Mouse (Mus musculus) brown adipose tissue, adult 24 weeks (tissue): ENCODE results near the gene Olfr70. TPM values are rescaled to one million over a fixed set of nuclear protein-coding genes. Genes with fewer than 3 reads are reported as not detected.

ENCODE experiments used
- H3K27ac ChIP-seq: fragments of 200-500 bp; replicated peaks from 2 replicates; pipeline ENCODE4 v1.5.1; 2012; ENCODE audit warnings: low read depth, mild to moderate bottlenecking, low read length
- H3K4me1 ChIP-seq: fragments of 200-500 bp; 2 replicates; pipeline ENCODE4 v1.6.1; 2012; ENCODE audit warnings: low read length, mixed read lengths; ENCODE audit not compliant: control insufficient read depth, insufficient read depth, insufficient read length
- H3K4me3 ChIP-seq: fragments of 200-500 bp; 2 replicates; pipeline ENCODE4 v1.5.1; 2012; ENCODE audit warnings: low read depth, mild to moderate bottlenecking, low read length, moderate library complexity; ENCODE audit not compliant: insufficient read depth
- polyA plus RNA-seq: library from polyadenylated mRNA; stranded (reverse); fragments of >200 nt; gene quantifications from 2 replicates; pipeline ENCODE4 v1.2.4, GENCODE M21; 2012; ENCODE audit not compliant: missing spikeins, insufficient read depth, insufficient read length

The Olfr70 gene
- polyA plus RNA-seq, 1 experiment = not detected

DNA sequence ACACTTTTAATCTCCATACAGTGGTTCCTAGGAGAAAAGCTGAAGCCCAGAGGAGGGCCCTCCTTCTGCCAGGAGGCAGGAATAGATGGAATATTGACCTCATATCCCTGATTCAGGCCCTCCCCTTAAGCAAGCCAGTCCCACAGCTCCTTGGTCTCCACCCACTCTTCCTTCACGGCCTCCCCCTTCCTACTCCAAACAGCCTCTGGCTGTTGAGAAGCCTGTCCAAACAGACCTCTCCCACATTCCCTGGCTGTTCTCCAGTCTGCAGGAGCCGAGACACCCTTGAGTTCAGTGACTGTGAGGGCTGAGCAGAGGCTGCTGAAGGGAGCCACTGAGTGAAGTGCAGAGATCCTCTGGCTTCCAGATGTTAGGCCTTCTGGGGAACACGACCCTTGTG lies 26.4 kb upstream of the Olfr70 start, which contains the start of gene Hrct1:
Gene Hrct1 (plus strand): TSS at position 194 of the 400 bp plus-strand sequence.
- H3K27ac ChIP-seq = peak within 1 kb of the TSS; percentile 99

DNA sequence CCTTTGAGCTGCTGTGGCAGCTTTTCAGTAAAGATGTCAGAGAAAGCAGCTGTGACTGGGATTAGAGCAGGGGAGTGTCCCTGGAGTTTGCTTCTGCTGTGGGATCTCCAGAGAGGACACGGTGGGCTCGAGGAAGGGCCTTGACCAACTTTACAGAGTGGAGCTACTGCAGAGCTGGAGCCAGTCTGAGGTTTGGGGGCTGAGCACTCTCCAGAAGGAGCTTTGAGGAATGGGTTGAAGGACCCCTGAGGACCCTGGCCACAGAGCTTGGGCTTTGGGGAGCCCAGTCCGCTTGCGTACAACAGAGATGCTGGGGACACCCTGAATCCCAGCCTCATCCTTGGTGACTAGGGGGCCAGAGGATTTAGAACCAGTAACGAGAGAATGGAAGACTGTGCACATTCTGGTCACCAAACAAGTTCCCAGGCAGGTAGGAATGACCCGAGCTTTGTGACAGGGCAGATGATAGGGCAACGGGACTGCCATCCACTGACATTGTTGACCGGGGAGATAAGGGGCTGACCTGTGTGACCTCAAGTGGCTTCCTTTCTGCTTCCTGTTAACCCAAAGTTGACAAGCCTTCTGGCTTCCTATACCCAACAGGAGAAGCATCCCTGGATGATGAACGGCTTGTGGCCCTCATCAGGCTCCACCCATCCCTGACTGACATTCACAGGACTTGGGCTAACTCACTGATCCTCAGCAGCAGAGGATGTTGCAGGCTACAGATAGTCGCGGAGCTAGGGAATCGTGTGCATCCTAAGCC lies 25.8 kb upstream of the Olfr70 start:
- peak overlapping the region; percentile 9 for H3K4me3 ChIP-seq
- peak overlapping the region; percentile 92 for H3K27ac ChIP-seq
- peaks cover 28% of the 10 kb centered on the region for H3K4me1 ChIP-seq

More for the DNA sequence above, 26.4 kb upstream of the Olfr70 start, which contains the start of gene Hrct1:
- H3K4me1 ChIP-seq = peaks cover 28% of the 10 kb centered on the region
- H3K4me3 ChIP-seq = peak within 1 kb of the TSS; percentile 61

DNA sequence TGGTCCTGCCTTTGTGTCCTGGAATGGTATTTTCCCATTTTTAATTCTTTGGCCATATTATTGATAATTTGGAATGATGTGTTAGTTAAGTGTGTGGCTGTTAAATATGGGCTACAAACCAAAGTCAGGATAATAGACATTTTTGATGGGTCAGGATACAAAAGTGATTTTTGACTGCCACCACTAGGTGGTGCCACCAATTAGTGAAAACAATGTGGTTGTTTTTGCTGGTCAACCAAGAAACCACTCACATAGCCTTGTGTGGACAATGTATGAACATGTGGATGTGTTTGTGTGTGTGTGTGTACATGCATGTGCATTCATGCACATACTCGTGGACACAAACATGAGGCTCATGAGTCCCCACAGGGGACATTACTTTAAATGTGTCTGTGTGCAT lies 24.2 kb upstream of the Olfr70 start:
- Histone ChIP-seq H3K4me3 (no peak overlapping the region), H3K27ac (peak overlapping the region; percentile 26; the same call in 1 of the 2 replicates), H3K4me1 (peaks cover 28% of the 10 kb centered on the region)

DNA sequence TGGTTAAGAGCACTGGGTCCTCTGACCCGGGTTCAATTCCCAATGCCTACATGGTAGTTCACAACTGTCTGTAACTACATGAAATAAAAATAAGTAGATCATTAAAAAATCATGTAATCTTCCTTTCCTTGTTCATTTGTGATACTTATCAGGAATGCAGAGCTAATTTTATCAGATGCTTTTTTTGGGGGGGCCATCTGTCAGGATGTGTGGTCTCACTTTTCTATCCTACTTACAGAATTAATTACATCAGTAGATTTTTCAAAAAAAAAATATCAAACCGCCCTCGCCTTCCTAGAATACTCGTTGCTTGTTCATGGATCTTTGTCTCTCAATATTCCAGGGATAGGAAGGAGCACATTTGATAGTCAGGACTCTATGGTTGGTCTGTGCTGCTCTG lies 21.6 kb upstream of the Olfr70 start:
- Histone ChIP-seq H3K27ac (no peak overlapping the region), H3K4me3 (no peak overlapping the region), H3K4me1 (peaks cover 14% of the 10 kb centered on the region)

DNA sequence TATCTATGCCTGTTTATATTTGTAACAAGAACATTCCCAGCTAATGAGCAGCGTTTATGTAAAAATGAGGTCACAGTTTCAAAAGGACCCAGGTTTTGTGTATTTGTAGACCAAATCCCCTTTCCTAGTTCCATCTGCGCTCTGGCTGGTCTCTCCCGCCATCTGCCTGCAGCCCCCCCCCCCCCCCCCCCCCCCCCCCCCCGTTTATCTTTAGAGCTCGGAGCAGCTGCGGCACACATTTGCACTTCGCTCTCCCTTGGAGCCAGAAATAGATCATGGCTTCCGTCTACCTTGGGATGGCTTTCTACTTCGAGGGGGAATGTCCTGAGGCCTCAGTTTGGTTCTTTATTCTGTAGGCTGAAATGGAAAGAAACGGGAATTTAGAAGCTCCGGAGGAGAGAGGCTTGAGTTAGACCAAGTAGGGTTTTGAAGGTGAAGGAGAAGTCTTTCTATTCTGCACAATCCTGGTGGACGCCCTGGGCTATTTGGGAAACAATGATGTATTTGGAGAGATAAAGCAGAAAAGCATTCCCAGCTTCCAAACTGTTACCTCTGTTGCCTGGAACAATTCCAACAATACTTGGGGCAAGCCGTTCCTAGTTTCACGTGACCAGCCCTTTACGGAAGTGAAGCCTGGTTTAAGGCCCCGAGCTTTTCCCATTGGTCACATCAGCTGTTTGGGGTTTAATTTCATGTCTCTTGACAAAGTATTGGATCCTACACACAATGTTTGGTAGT lies 20.1 kb upstream of the Olfr70 start:
- Histone ChIP-seq H3K27ac (peak overlapping the region; percentile 63), H3K4me1 (peaks cover 2% of the 10 kb centered on the region; the same call in 1 of the 2 replicates), H3K4me3 (no peak overlapping the region)

DNA sequence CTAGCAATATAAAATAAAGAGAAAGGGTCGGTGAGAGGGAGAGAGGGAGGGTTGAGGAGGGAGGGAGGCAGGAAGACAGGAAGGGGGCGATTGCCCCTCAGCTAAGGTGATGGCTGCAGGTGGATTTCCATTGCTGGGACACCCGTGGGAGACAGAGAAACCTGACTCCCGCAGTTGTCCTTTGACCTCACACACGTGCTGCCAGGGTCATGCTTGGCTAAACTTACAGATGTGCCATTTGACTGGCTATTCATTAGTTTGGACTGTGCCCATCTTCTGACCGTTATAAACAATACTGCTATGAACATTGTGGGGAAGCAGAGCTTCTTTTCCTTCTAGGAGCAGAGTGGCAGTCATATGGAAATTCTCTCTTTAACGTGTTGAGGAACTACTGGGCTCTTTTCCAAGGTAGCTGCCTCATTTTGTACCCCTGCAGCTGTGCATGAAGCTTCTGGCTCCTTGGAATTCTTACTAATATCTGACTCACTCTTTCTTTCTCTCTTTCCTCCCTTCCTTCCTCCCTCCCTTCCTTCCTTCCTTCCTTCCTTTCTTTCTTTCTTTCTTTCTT lies 13.1 kb upstream of the Olfr70 start:
- no peaks in the 10 kb centered on the region for H3K4me1 ChIP-seq
- H3K4me3 ChIP-seq = no peak overlapping the region
- H3K27ac ChIP-seq = no peak overlapping the region

DNA sequence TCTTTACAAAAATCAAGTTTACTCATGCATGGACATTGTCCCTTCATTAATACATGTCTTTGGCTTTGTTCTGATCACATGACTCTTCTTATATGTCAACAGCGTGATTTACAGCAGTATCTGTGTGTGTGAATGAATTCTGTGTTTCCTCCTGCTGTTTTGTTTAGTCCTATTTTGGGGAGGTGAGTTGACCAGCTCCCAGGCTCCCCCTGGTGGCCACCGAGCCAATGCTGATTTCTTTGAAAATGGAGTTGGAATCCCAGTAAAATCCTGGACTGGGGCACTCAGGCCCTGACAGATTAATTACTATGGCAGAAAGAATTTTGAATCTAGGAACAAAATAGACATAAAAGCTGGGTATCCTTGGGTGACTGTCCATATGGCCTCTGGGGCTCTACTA lies 11.2 kb upstream of the Olfr70 start:
- Histone ChIP-seq H3K4me3 (no peak overlapping the region), H3K27ac (no peak overlapping the region), H3K4me1 (no peaks in the 10 kb centered on the region)

DNA sequence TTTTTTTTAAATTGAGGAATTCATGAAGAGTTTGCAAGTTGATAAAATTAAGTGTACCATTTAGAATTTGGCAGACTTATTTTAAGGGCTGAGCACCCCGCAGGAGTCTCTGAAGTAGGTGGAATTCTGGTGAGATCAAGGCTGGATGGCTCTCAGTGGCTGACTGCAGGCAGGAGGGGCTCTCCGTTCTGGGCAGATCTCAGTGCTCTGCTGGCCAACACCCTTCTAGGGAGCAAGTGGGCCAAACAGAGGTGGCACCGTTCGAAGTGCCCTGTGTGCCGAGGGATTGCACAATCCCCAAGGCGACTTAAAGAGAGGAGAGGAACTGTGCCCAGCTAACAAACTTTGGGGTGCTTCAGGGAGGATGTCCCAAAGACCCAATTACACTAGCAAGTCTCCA lies 9.3 kb upstream of the Olfr70 start, which contains the start of gene Olfr71:
Gene Olfr71 (minus strand): TSS at position 387 of the 400 bp plus-strand sequence.
- H3K27ac ChIP-seq = no peak within 1 kb of the TSS
- H3K4me3 ChIP-seq = no peak within 1 kb of the TSS
- no peaks in the 10 kb centered on the region for H3K4me1 ChIP-seq

DNA sequence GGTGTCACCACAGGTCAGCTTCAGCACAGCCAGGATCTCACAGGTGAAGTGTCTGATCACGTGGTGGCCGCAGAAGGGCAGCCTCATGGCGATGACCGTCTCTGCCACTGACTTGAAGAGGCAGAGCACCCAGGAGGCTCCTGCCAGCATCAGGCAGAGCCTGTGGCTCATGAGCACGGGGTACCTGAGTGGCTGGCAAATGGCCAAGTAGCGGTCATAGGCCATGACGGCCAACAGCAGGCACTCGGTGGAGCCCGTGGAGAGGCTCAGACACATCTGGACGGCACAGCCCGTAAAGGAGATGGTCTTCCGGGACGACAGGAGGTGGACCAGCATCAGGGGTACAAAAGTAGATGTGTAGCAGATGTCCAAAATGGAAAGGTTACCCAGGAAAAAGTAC lies 5.4 kb upstream of the Olfr70 start:
- Histone ChIP-seq H3K4me1 (no peaks in the 10 kb centered on the region; the same call in 1 of the 2 replicates), H3K27ac (no peak overlapping the region), H3K4me3 (no peak overlapping the region)

DNA sequence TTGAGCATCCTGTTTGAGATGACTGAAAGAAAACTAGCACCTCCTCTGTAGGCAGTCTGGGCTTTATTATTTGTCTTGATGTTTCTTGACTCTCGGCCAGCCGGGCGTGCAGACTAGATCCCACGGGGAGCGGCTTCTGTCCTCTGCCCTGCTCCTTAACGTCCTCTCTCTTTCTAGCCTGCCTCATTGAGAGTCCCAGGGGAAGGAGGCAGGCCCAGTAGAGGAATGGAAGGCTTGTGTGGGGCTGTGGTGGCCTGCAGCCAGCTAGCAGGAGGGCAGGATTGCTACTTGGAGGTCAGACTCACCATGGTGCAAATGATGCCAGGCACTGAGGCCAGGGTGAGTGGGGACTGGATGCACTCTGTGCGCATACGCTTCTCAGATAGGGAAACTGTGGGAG lies 3.2 kb upstream of the Olfr70 start:
- H3K27ac ChIP-seq = no peak overlapping the region
- no peaks in the 10 kb centered on the region; the same call in 1 of the 2 replicates for H3K4me1 ChIP-seq
- no peak overlapping the region for H3K4me3 ChIP-seq

DNA sequence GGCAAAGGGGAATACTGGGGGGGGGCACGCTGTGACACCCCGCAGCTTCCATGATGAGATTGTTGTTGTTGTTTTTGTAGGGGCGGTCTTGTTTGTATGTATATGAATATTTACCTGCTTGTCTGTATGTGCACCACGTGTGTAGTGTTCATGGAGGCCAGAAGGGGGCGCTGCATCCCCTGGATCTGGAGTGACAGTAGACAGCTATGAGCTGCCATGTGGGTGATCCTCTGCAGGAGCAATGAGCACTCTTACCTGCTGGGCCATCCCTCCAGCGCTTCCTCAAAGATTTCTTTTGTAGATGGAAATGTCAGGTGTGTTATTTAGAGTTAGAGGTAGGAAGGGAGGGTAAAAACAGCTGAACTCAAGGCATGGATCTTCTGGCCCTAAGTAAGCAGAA lies 2.8 kb upstream of the Olfr70 start:
- no peak overlapping the region for H3K4me3 ChIP-seq
- no peak overlapping the region for H3K27ac ChIP-seq
- H3K4me1 ChIP-seq = no peaks in the 10 kb centered on the region; the same call in 1 of the 2 replicates

DNA sequence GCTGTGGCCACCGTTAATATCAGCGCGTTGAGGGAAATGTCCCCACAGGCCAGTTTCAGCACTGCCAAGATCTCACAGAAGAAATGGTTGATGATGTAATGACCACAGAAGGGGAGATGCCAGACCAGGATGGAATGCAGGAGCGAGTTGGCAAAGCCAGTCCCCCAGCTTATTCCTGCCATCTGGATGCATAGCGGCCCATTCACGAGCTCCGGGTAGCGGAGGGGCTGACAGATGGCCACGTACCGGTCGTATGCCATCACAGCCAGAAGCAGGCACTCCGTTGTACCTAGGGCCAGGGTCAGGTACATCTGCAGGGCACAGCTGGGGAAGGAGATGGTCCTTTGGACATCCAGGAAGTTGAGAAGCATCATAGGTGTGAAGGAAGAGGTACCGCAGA lies 4.0 kb downstream of the Olfr70 start:
- no peak overlapping the region for H3K27ac ChIP-seq
- peaks cover 14% of the 10 kb centered on the region for H3K4me1 ChIP-seq
- no peak overlapping the region for H3K4me3 ChIP-seq

DNA sequence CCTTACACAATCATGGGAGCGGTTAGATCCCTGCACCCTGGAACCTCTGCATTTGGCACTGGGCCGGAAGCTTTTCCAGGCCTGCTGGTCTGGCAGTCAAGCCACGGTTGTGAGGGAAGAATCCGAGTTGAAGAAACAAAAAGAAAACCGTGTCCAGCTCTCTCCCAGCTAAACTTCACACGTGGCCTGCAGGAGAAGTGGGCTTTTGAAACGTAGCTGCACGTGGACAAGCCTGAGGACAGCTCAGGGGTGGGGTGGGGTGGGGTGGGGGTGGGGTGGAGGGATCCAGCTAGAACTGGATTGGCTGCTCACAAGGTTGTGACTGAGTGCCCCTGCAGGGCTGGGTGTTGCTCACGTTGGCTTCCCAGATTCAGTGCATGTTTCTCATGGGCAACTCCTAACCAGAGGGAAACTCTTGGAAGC lies 5.3 kb downstream of the Olfr70 start:
- H3K27ac ChIP-seq = no peak overlapping the region; the same call in 1 of the 2 replicates

DNA sequence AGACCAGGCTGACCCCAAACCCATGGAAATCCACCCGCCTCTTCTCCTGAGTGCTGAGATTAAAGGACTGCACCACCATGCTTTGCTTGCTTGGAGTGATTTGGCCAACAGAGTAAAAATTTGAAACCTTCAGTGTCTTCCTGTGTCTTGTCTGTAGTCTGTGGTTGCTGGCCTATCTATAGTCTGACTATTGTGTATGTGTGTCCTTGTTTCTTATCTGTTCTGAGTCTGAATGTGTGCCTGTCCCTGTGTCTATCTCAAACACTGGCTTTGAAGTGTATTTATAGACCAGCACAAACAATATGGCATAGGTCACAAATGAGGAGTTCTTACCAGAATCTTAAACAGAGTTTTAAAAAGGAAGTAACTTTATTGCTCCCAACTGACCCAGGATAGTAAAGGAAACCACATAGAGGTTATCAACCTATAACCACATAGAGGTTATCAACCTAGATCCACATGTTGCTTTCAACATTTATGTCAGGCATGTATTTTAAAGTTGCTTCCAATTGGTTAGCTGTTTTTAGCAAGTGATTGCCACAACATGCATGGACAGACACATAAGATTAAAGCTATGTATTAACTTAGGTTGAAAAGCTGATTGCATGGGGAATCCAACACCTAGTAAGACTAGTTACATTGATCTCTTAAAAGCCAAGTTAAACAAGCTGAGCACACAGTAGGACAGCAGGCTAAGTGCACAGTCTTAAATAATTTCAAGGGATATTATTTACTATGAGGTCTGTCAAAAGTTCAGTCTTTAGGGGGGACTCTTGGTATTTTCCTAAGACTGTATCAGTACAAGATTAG lies 6.0 kb downstream of the Olfr70 start:
- Histone ChIP-seq H3K4me3 (no peak overlapping the region), H3K4me1 (peaks cover 14% of the 10 kb centered on the region), H3K27ac (0 out of 2 replicates have a peak overlapping the region, but pooled peaks have one; percentile 15)

More for the DNA sequence above, 5.3 kb downstream of the Olfr70 start:
- Histone ChIP-seq H3K4me1 (peaks cover 14% of the 10 kb centered on the region), H3K4me3 (no peak overlapping the region)
